Mouse (Mus musculus) testis, adult 2 months (tissue): ENCODE measurements around the gene Rad21l.

ENCODE experiments used
- CTCF ChIP-seq: fragments of 200-500 bp; IDR thresholded peaks from 2 replicates; pipeline ENCODE4 v1.5.1; 2012; ENCODE audit warnings: low read depth, mild to moderate bottlenecking, inconsistent platforms, low read length, moderate library complexity; ENCODE audit not compliant: control insufficient read depth, insufficient read depth, insufficient replicate concordance
- POLR2A ChIP-seq: fragments of 200-500 bp; IDR thresholded peaks from 2 replicates; pipeline ENCODE4 v1.6.1; 2012; ENCODE audit warnings: low read depth, mild to moderate bottlenecking, inconsistent platforms, low read length, moderate library complexity; ENCODE audit not compliant: control insufficient read depth

- TF ChIP-seq CTCF (no peak), POLR2A (no peak)
Observed at GRCm38 (mm10) chr2:151670026-151670967, 2.0 kb upstream of the Rad21l start.
